Mouse (Mus musculus) heart, adult 2 months (tissue): ENCODE data around the gene Snx9. TPM values are rescaled to one million over a fixed set of nuclear protein-coding genes. Genes with fewer than 3 reads are reported as not detected.
A peak's percentile ranks its signal among the peaks of the same experiment; 100 is the strongest.

ENCODE experiments used
- DNase-seq, 2 experiments: peaks; one replicate each; pipeline ENCODE4 v3.0.0; 2021
- H3K27ac ChIP-seq: fragments of 200-600 bp; 2 replicates; pipeline ENCODE4 v1.8.1; 2022
- H3K27me3 ChIP-seq: fragments of 200-500 bp; 2 replicates; pipeline ENCODE4 v1.6.1; 2012; ENCODE audit warnings: mild to moderate bottlenecking, low read length, inconsistent platforms, mixed read lengths; ENCODE audit not compliant: control insufficient read depth, insufficient read depth
- H3K36me3 ChIP-seq: fragments of 200-500 bp; 2 replicates; pipeline ENCODE4 v1.6.1; 2012; ENCODE audit warnings: low read length, inconsistent platforms; ENCODE audit not compliant: control insufficient read depth, insufficient read depth
- H3K4me1 ChIP-seq: fragments of 200-500 bp; 2 replicates; pipeline ENCODE4 v1.6.1; 2011; ENCODE audit warnings: low read length; ENCODE audit not compliant: control insufficient read depth, insufficient read depth
- H3K4me3 ChIP-seq: fragments of 200-600 bp; 2 replicates; pipeline ENCODE4 v1.8.1; 2022
- H3K79me2 ChIP-seq: fragments of 200-500 bp; replicated peaks from 2 replicates; pipeline ENCODE4 v1.6.1; 2012; ENCODE audit warnings: mild to moderate bottlenecking, inconsistent platforms, low read length, moderate library complexity, mixed read lengths; ENCODE audit not compliant: control insufficient read depth, insufficient read depth
- H3K9ac ChIP-seq: fragments of 200-500 bp; 2 replicates; pipeline ENCODE4 v1.6.1; 2012; ENCODE audit warnings: low read depth, mild to moderate bottlenecking, control low read depth, inconsistent platforms, low read length, mixed read lengths
- CTCF ChIP-seq: fragments of 200-600 bp; IDR thresholded peaks from 2 replicates; pipeline ENCODE4 v1.8.1; 2022; ENCODE audit warnings: antibody characterized with exemption, mild to moderate bottlenecking, moderate library complexity
- EP300 ChIP-seq: fragments of 200-500 bp; IDR thresholded peaks from 2 replicates; pipeline ENCODE4 v1.6.1; 2011; ENCODE audit warnings: low read depth, low read length, control low read depth; ENCODE audit not compliant: insufficient read depth
- POLR2A ChIP-seq: fragments of 200-500 bp; IDR thresholded peaks from 2 replicates; pipeline ENCODE4 v1.6.1; 2011; ENCODE audit warnings: mild to moderate bottlenecking, low read depth, low read length, control low read depth; ENCODE audit not compliant: insufficient read depth
- WGBS: fragments of 180-500 bp; shearing (Covaris S2); methylation state at CpG from one replicate; pipeline ENCODE4 v1.1.7; 2018; 5-methylcytosine and 5-hydroxymethylcytosine counted together
- intact Hi-C: fragments of 180-260 bp; cut with DNase I; formaldehyde crosslinking; loops from one replicate; pipeline ENCODE4 v1.15.1; 2025
- polyA plus RNA-seq: library from polyadenylated mRNA; depleted of rRNA; stranded (reverse); fragments of >200 nt; gene quantifications from 2 replicates; pipeline ENCODE4 v1.2.3, GENCODE M21; 2012
- total RNA-seq, 2 experiments: library from RNA; stranded (reverse); gene quantifications; 2 replicates each; pipeline ENCODE4 v1.2.3; 2021

Gene Snx9
- total and polyA plus RNA-seq, 3 experiments = 16.7 to 31.9 (median 30.2) TPM

DNA sequence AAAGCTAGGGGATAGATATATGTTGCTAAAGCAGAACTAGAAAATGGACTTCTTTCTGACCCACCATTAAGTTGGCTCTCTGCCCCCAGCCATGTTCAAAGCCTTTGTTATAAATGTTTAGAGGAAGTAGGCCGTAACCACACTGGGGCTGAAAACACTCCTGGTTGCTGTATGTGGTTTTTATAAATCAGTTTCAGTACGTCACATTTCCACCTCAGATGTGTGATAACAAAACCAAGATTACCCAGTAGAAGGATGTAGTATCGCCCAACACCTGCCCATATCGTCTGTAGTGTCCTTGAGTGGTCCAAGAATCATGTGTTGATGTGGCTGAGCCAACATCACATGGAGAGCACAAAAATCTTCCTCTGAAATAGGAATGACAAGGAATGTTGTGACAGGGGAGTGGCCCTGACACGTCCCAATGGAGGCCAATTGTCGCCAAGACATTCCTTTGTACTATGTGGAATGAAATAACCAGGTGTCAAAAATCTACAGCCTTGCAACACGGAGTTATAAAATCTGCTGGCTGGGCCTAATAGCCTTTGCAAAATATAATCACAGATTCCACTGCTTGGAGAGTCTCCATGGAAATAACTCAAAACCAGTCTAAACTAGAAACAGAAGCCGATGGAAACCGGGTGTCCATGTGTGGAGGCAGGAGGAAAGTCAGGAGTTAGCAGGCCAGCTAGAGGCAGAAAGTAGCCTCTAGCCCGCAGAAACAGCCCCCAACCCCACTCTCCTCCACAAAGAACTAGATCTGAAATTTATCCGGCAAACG, 36.6 kb upstream of the Snx9 start:
- Histone ChIP-seq H3K4me1 (peaks cover 23% of the 10 kb centered on the region), H3K27me3 (no peaks in the 10 kb centered on the region), H3K27ac (peak overlapping the region; percentile 49), H3K79me2 (no peaks in the 10 kb centered on the region; the same call in 1 of the 2 replicates), H3K36me3 (no peaks in the 10 kb centered on the region), H3K4me3 (no peak overlapping the region), H3K9ac (no peak overlapping the region)
- DNase-seq = peak in 1 of 2 experiments; percentile 36
- WGBS = 41% methylated on average over 12 of the region's 12 CpGs
- TF ChIP-seq CTCF (no peak), EP300 (peak; percentile 22; the same call in 1 of the 2 replicates)
- intact Hi-C loops = no loop called here

DNA sequence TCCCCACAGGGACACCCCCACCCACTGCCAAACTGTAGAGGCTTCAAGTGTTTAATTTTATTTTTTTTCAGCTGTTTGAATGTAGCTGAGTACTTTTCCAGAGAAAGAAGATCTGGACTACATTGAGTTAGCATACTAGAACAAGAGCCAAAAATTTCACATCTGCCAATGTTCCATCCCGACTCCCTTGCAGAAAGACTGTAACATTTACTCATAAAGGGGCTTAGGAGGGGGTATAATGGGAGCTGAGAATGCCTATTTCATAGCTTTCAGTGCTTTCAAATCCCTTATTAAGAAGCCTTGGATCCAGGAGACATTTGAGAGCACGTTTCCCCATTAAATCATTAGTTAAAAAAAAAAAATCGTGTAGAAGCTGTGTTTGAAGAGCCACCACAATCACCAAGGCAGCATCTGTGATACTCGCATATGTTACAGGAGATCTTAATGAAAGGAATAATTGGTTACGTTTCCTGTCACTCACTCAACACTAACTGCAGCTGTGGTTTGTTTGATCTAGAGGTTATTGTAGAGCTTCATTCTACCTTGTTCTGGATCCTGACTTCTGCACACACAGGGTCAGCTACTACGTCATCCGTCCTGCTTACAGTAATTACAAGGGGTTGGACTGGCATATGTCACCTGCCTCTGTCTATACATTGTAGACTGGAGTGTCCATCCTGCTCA, 35.8 kb upstream of the Snx9 start:
- intact Hi-C loops = no loop called here
- Histone ChIP-seq H3K79me2 (no peaks in the 10 kb centered on the region; the same call in 1 of the 2 replicates), H3K27me3 (no peaks in the 10 kb centered on the region), H3K36me3 (no peaks in the 10 kb centered on the region), H3K9ac (no peak overlapping the region), H3K27ac (peak overlapping the region; percentile 49), H3K4me1 (peaks cover 23% of the 10 kb centered on the region), H3K4me3 (no peak overlapping the region)
- 71% methylated on average over 7 of the region's 7 CpGs for WGBS
- TF ChIP-seq POLR2A (no peak), EP300 (no peak), CTCF (no peak)
- no peak for DNase-seq

GRCm38 (mm10) chr17:5805935-5806334, 35.2 kb upstream of the Snx9 start:
- Histone ChIP-seq H3K4me3 (no peak overlapping the region), H3K9ac (no peak overlapping the region), H3K4me1 (peaks cover 23% of the 10 kb centered on the region), H3K27ac (peak overlapping the region; percentile 49), H3K36me3 (no peaks in the 10 kb centered on the region), H3K27me3 (no peaks in the 10 kb centered on the region), H3K79me2 (no peaks in the 10 kb centered on the region; the same call in 1 of the 2 replicates)
- intact Hi-C loops = no loop called here
- peak; percentile 50 to 75 for DNase-seq
- WGBS = 78% methylated on average over 2 of the region's 2 CpGs
- TF ChIP-seq CTCF = no peak
- TF ChIP-seq EP300 = no peak
- no peak for TF ChIP-seq POLR2A

- 100% methylated on average over 2 of the region's 2 CpGs for WGBS
Measured at GRCm38 (mm10) chr17:5806823-5807222, 34.3 kb upstream of the Snx9 start.

GRCm38 (mm10) chr17:5807847-5808386, 33.2 kb upstream of the Snx9 start:
- Histone ChIP-seq H3K9ac (no peak overlapping the region), H3K79me2 (no peaks in the 10 kb centered on the region; the same call in 1 of the 2 replicates), H3K36me3 (no peaks in the 10 kb centered on the region), H3K4me3 (no peak overlapping the region), H3K27me3 (no peaks in the 10 kb centered on the region), H3K27ac (peak overlapping the region; percentile 36; the same call in 1 of the 2 replicates), H3K4me1 (peaks cover 13% of the 10 kb centered on the region)
- peak in 1 of 2 experiments; percentile 44 for DNase-seq
- intact Hi-C loops = no loop called here
- no peak for TF ChIP-seq CTCF
- no peak for TF ChIP-seq EP300
- TF ChIP-seq POLR2A = no peak
- WGBS = 46% methylated on average over 3 of the region's 3 CpGs

More at GRCm38 (mm10) chr17:5806823-5807222, 34.3 kb upstream of the Snx9 start:
- intact Hi-C loops = no loop called here
- H3K4me1 ChIP-seq = peaks cover 19% of the 10 kb centered on the region
- H3K79me2 ChIP-seq = no peaks in the 10 kb centered on the region; the same call in 1 of the 2 replicates
- H3K27me3 ChIP-seq = no peaks in the 10 kb centered on the region
- DNase-seq = no peak
- TF ChIP-seq EP300 (no peak), CTCF (no peak), POLR2A (no peak)
- no peak overlapping the region for H3K27ac ChIP-seq
- no peak overlapping the region for H3K4me3 ChIP-seq
- H3K9ac ChIP-seq = no peak overlapping the region
- no peaks in the 10 kb centered on the region for H3K36me3 ChIP-seq
